Mouse (Mus musculus) layer of hippocampus, adult 2 months (tissue): ENCODE results near the gene Gm10217. TPM values are rescaled to one million over a fixed set of nuclear protein-coding genes. Genes with fewer than 3 reads are reported as not detected.

Experiments
- DNase-seq, 2 experiments: peaks; one replicate each; pipeline ENCODE4 v3.0.0; 2022; ENCODE audit warnings: low spot score in 2 of 2
- H3K27ac ChIP-seq: fragments of 200-600 bp; 2 replicates; pipeline ENCODE4 v1.8.1; 2022
- H3K4me3 ChIP-seq: fragments of 200-600 bp; 2 replicates; pipeline ENCODE4 v1.8.1; 2022; ENCODE audit warnings: mild to moderate bottlenecking
- CTCF ChIP-seq: fragments of 200-600 bp; conservative IDR thresholded peaks from 2 replicates; pipeline ENCODE4 v1.8.1; 2022; ENCODE audit warnings: antibody characterized with exemption, mild to moderate bottlenecking, moderate library complexity
- long read RNA-seq, 2 experiments: library from polyadenylated mRNA; stranded (forward); transcript quantifications; one replicate each; pipeline ENCODE4 v2.0.0; 2021; ENCODE audit warnings: borderline mapping rate in 2 of 2
- total RNA-seq, 2 experiments: library from RNA; stranded (reverse); gene quantifications; 2 replicates each; pipeline ENCODE4 v1.2.3; 2021

The Gm10217 gene
- not detected for total RNA-seq
- long read RNA-seq, experiment 1 = 0 reads
- long read RNA-seq, experiment 2 = 0 reads

DNA sequence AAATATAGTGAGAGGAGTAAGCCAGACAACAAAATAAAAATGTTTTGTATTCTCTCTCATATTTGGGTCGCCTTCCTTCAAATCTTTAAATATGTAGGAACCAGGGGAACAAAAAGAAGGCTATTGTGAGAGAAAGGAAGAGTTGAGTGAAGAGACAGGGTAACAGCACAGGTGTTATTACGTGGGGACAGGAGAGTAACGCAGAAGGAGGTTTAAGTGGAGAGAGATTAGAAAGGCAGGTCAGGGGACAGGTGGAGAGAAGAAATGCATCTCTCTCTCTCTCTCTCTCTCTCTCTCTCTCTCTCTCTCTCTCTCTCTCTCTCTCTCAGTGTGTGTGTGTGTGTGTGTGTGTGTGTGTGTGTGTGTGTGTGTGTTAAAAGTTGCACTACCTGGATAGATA, at the start of gene Gm10217:
TSS of gene Gm10217 (plus strand) at position 301 of the 400 bp plus-strand sequence.
- DNase-seq = no peak
- TF ChIP-seq CTCF = no peak
- Histone ChIP-seq H3K27ac (no peak within 1 kb of the TSS), H3K4me3 (no peak within 1 kb of the TSS)

DNA sequence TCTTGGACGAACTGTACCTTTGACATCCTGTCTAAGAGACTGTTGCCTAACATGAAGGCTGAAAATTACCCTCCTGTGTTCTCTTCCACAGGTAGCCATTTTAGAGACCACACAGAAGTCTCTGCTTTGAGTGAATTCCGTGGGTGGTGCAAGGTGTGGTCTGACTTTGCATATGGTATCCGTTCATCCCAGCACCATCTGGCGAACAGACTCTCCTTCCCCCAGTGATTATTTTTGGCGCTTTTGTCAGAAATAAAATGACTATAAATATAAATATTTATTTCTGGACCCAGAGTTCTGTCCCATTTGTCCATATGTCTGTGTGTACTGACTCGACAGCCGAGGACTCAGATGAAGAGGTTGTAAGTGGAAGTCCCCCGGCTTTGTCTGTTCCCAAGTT, 39.3 kb upstream of the Gm10217 start:
- peak in 1 of 2 experiments; percentile 12 for DNase-seq
- H3K27ac ChIP-seq = no peak overlapping the region
- no peak overlapping the region for H3K4me3 ChIP-seq
- no peak for TF ChIP-seq CTCF

DNA sequence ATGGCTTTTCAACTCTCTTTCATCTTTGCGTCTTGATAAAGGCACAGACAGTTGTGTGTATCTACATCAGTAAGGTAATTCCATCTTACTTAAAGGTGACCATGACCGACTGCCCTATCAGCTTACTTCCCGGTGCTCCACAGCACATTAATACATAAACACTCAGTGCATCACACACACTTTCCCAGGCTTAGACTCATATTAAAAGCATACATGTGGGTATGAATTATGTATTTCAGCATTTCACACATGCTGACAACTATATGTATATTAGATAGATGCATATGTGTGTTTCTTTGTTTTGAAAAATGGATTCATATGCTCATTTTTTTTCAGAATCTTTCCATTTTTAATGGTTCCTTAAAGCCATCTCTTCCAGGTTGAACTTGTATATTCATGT, 23.8 kb upstream of the Gm10217 start:
- TF ChIP-seq CTCF = no peak
- no peak for DNase-seq
- no peak overlapping the region for H3K4me3 ChIP-seq
- no peak overlapping the region for H3K27ac ChIP-seq

DNA sequence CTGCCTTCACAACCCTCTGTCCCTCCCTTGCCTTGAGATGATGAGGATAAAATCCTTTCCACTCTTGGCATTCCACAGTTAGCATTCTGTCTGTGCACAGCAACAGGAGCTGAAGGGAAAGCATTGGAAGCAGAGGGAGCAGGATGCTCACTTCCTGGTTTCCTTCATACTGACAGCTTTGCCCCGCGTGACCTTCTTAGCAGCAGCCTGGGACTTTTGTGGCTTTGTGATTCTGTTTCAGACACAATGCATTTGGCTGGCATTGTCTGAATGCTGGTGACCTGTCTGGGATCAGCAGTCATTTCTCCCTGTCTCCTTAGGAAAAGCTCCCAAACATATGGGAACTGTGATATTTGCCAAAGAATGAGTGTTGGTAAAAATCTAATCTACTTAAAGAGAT, 4.8 kb upstream of the Gm10217 start:
- TF ChIP-seq CTCF = no peak
- no peak overlapping the region for H3K4me3 ChIP-seq
- H3K27ac ChIP-seq = no peak overlapping the region
- no peak for DNase-seq

DNA sequence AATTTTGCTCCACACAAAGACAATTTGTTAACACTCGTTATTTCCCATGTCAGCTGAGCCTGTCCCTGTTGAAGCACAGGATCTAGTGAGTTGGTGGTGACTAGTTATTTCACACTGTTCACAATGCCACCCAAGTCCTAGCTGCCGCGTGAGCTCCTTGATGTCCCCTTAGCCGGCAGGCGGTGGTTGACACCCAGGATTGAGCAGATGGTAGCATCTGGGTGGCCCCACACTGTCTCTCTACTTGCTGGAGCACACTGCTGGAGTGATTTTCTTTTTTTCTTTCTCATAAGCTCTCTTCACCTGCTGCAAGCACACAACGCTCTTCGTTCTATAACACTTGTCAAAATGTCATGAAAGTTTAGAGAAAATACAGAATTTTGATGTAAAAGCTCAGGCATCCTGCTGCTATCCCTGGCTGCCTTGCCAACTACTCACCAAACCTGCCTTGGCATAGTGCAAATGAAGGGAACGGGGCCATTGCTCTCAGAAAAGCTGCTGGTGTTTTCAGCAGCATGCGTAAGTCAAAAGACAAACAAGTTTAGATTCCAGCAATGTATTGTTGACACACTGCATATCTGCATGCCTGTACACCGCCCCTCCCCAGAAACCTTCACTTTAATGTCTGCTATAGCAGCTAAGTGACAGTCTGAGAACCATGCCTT, 3.4 kb upstream of the Gm10217 start:
- DNase-seq = no peak
- no peak for TF ChIP-seq CTCF

DNA sequence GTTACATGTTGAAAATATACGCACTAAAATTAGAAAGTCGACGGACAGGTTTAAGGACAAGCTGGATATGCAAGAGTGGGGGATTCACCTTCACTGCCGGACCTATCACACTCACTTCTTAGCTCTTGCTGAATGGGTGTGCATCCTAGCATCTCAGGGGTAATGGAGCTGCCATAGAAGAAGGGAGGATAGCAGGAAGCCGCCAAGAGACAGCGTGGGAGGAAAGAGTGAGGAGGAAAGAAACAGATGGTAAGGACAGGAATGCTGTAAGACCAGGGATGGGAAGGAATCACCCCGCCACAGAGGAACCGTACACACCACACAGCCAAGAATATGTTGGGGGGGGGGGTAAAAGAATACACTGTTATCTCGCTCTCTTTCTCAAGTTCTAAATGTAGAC, 1.1 kb downstream of the Gm10217 start:
- DNase-seq = no peak
- Histone ChIP-seq H3K4me3 (no peak overlapping the region), H3K27ac (no peak overlapping the region)
- TF ChIP-seq CTCF = no peak

More for the DNA sequence above, 3.4 kb upstream of the Gm10217 start:
- no peak overlapping the region for H3K27ac ChIP-seq
- H3K4me3 ChIP-seq = no peak overlapping the region

DNA sequence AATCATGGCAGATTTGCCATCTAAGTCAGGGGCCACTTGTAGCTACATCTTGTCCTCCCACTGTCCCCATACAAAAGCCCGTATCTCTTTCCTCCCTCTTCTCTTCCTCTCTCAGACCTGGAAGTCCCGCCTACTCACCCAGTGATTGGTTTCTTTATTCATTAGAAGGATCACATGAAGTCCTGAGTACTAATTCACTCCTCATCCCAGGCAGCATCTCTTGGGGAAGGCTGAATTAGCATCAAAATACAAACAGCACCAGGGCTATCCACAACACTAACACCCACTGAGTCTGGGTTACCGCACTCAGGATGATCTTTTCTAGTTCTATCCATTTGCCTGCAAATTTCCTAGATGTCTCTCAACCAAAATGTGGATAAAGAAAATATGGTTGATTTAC, 4.0 kb downstream of the Gm10217 start:
- Histone ChIP-seq H3K4me3 (no peak overlapping the region), H3K27ac (no peak overlapping the region)
- no peak for DNase-seq
- no peak for TF ChIP-seq CTCF

DNA sequence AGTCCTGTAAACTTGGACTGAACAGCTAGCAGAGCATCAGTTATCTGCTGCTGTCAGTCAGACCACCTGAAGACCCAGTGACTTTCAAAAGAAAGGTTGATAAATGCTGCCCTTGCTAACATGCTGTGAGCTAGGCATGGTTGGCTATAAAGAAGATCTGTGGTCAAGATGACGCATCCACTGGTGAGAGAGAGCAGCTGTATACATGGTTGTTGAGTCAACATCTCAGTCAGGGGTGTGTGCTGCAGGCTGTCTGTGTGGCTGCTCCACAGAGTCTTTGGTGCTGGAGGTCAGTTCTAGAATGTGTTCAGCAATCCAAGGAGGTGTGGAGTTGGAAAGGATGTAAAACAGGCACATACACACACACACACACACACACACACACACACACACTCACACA, 12.2 kb downstream of the Gm10217 start:
- DNase-seq = no peak
- TF ChIP-seq CTCF = no peak
- Histone ChIP-seq H3K27ac (no peak overlapping the region), H3K4me3 (no peak overlapping the region)

DNA sequence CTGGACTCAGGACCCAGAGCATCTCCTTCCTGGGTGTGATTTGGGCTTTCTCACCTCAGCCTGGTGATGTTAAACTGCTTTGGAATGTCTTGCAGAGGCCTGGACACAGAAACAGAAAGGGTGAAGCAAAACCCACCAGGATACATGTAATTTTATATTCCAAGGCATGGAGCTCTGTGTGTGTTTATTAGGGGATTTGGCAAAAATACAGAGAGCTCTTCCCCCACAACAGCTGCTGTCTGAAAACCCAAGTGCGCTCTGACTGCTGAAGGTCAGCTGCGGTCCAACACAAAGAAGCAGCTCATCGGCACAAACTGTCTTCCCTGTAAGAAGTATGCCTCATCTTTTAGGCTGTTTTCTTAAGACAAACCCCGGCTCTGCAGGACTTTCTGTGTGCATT, 15.9 kb downstream of the Gm10217 start:
- H3K27ac ChIP-seq = peak overlapping the region; percentile 68; the same call in 1 of the 2 replicates
- no peak overlapping the region for H3K4me3 ChIP-seq
- peak in 1 of 2 experiments; percentile 9 for DNase-seq
- no peak for TF ChIP-seq CTCF

DNA sequence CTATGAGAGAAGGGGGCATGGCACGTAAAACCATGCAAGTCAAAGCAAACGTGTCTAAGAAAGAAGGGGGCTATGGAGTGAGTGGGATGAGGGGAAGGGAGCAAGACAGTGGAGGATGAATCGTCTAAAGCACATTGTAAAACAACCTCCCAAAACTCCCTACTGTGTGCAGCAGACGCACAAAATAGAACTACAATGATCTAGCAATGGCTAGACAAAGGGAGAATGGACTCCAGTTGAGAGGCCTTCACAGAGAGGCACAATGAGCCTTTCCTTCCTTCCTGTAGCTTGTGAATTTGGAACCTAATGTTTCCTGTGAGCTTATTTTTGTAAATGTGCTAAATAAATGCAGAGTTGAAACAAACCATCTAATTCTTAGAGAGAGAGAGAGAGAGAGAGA, 22.7 kb downstream of the Gm10217 start:
- TF ChIP-seq CTCF = no peak
- Histone ChIP-seq H3K27ac (no peak overlapping the region), H3K4me3 (no peak overlapping the region)
- DNase-seq = no peak

DNA sequence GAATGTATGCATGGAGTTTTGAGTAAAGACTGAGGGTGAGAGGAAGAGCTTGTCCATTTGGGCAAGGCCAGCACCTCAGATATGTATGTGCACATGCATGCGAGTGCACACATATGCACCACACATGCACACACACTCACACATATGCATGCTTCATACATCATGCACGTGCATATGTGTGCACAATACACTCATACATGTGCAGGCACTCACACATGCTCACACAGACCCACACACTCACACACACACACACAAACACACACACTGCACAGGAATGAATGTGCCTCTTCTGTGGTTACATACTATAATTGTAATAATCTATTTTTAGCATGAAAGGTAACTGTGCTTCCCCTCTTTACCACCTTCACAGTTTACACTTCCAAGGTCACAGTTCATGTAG, 35.1 kb downstream of the Gm10217 start:
- no peak for TF ChIP-seq CTCF
- H3K4me3 ChIP-seq = no peak overlapping the region
- no peak for DNase-seq
- no peak overlapping the region for H3K27ac ChIP-seq

DNA sequence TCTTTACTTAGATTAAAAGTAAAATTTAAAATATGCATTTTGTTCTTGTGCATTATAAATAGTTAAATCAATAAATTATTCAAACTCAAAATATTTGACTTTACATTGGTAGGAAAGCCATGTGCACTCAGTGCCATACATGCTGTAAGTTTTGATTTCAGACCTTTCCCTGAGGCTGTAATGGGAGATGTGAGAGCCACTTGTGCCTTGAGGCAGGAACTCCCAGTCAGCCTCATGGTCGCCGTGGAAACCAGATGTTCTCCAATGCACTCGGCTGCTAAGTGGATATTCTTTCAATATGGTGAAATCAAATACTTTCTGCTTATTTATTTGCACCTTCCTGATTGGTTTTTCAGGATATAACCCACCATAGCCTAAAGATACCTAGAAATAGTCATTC, 35.6 kb downstream of the Gm10217 start:
- H3K4me3 ChIP-seq = no peak overlapping the region
- no peak for TF ChIP-seq CTCF
- DNase-seq = no peak
- H3K27ac ChIP-seq = no peak overlapping the region

Other genes starting within 250 kb of the Gm10217 start
- gene Fam155a, start 93.1 kb upstream of the Gm10217 start, total RNA-seq = 100 to 1,000 TPM; 123 to 128 TPM
- 10 to 100 TPM; 11.2 to 11.6 TPM for gene Lig4, start 113.4 kb downstream of the Gm10217 start, total RNA-seq
- gene Abhd13, start 113.5 kb downstream of the Gm10217 start, total RNA-seq = 10 to 100 TPM; 27.8 to 28.2 TPM
- 1 to 10 TPM; 1.5 to 2.2 TPM for gene Tnfsf13b, start 142.2 kb downstream of the Gm10217 start, total RNA-seq